Mouse (Mus musculus): ENCODE data around the gene Vmn2r89. TPM values are rescaled to one million over a fixed set of nuclear protein-coding genes. Genes with fewer than 3 reads are reported as not detected.
"Not testable (repeated sequence)": the region's sequence is repeated elsewhere in the genome, so short reads cannot be mapped to it uniquely, and the experiment has no call there.

The Vmn2r89 gene
- polyA plus RNA-seq (2015; fragmentation: Nextera tagmentation; extraction: Ambion mirVana) = not detected in 2 replicates

- H3K9me3 ChIP-seq (ENCODE audit: low read length); H3K36me3 ChIP-seq (replicated peaks; ENCODE audit: insufficient read depth, low read length): not testable (repeated sequence)
Observed at GRCm38 (mm10) chr14:51451557-51451956, at the start of gene Vmn2r89. TSS of gene Vmn2r89 (plus strand) at chr14:51451857.

GRCm38 (mm10) chr14:51410520-51410919 is 41.1 kb upstream of the Vmn2r89 start, which contains the start of gene Vmn2r88:
TSS of gene Vmn2r88 (plus strand) at chr14:51410820.
- Histone ChIP-seq H3K9me3 (ENCODE audit: low read length) (no peaks in the 10 kb centered on the region), H3K27ac (ENCODE audit: low read depth) (no peak within 1 kb of the TSS), H3K9ac (replicated peaks) (no peak within 1 kb of the TSS), H3K4me2 (ENCODE audit: low read depth, low read length) (no peak within 1 kb of the TSS), H3K4me1 (ENCODE audit: insufficient read depth) (no peaks in the 10 kb centered on the region), H3K4me3 (ENCODE audit: low read depth, low read length) (no peak within 1 kb of the TSS), H3K27me3 (ENCODE audit: insufficient read depth, low read length) (no peaks in the 10 kb centered on the region), H3K36me3 (replicated peaks; ENCODE audit: insufficient read depth, low read length) (no peaks in the 10 kb centered on the region)
- DNase-seq (no peak), ATAC-seq (no peak)
- WGBS (ENCODE audit: insufficient replicate concordance) = 74% methylated on average over 1 of the region's 1 CpGs
- TF ChIP-seq CTCF (IDR thresholded peaks at IDR 0.05; ENCODE audit: low read depth) (no peak), EP300 (IDR thresholded peaks at IDR 0.05; ENCODE audit: low read depth) (no peak)

More at GRCm38 (mm10) chr14:51451557-51451956, at the start of gene Vmn2r89:
- H3K9ac ChIP-seq (replicated peaks); H3K27ac ChIP-seq (ENCODE audit: low read depth); H3K4me1 ChIP-seq (ENCODE audit: insufficient read depth); ATAC-seq; H3K4me3 ChIP-seq (ENCODE audit: low read depth, low read length); H3K4me2 ChIP-seq (ENCODE audit: low read depth, low read length); H3K27me3 ChIP-seq (ENCODE audit: insufficient read depth, low read length); DNase-seq: not testable (repeated sequence)
- 76% methylated on average over 2 of the region's 2 CpGs for WGBS (ENCODE audit: insufficient replicate concordance)

- no peak overlapping the region for H3K9ac ChIP-seq (replicated peaks)
- no peaks in the 10 kb centered on the region for H3K4me1 ChIP-seq (ENCODE audit: insufficient read depth)
- H3K36me3 ChIP-seq (replicated peaks; ENCODE audit: insufficient read depth, low read length) = no peaks in the 10 kb centered on the region
- ATAC-seq (no peak), DNase-seq (no peak)
- TF ChIP-seq CTCF (IDR thresholded peaks at IDR 0.05; ENCODE audit: low read depth) (no peak), EP300 (IDR thresholded peaks at IDR 0.05; ENCODE audit: low read depth) (no peak)
- H3K27ac ChIP-seq (ENCODE audit: low read depth) = no peak overlapping the region
- no peaks in the 10 kb centered on the region for H3K27me3 ChIP-seq (ENCODE audit: insufficient read depth, low read length)
- H3K9me3 ChIP-seq (ENCODE audit: low read length) = no peaks in the 10 kb centered on the region
- WGBS (ENCODE audit: insufficient replicate concordance) = 32% methylated on average over 2 of the region's 2 CpGs
- H3K4me3 ChIP-seq (ENCODE audit: low read depth, low read length) = no peak overlapping the region
- no peak overlapping the region for H3K4me2 ChIP-seq (ENCODE audit: low read depth, low read length)
Observed at GRCm38 (mm10) chr14:51423885-51424284, 27.8 kb upstream of the Vmn2r89 start.

GRCm38 (mm10) chr14:51430138-51430537 is 21.5 kb upstream of the Vmn2r89 start:
- not testable (repeated sequence) for H3K4me3 ChIP-seq (ENCODE audit: low read depth, low read length); H3K36me3 ChIP-seq (replicated peaks; ENCODE audit: insufficient read depth, low read length); H3K9me3 ChIP-seq (ENCODE audit: low read length); H3K4me2 ChIP-seq (ENCODE audit: low read depth, low read length); ATAC-seq; H3K4me1 ChIP-seq (ENCODE audit: insufficient read depth); H3K27ac ChIP-seq (ENCODE audit: low read depth); H3K27me3 ChIP-seq (ENCODE audit: insufficient read depth, low read length); H3K9ac ChIP-seq (replicated peaks); DNase-seq

GRCm38 (mm10) chr14:51434546-51434945 is 17.1 kb upstream of the Vmn2r89 start:
- WGBS (ENCODE audit: insufficient replicate concordance) = 85% methylated on average over 16 of the region's 16 CpGs
- no peak for ATAC-seq

GRCm38 (mm10) chr14:51435020-51435419 is 16.6 kb upstream of the Vmn2r89 start:
- peaks cover 11% of the 10 kb centered on the region for H3K9me3 ChIP-seq (ENCODE audit: low read length)
- H3K4me3 ChIP-seq (ENCODE audit: low read depth, low read length) = no peak overlapping the region
- no peaks in the 10 kb centered on the region for H3K4me1 ChIP-seq (ENCODE audit: insufficient read depth)
- TF ChIP-seq CTCF (IDR thresholded peaks at IDR 0.05; ENCODE audit: low read depth) (no peak), EP300 (IDR thresholded peaks at IDR 0.05; ENCODE audit: low read depth) (no peak)
- no peaks in the 10 kb centered on the region for H3K27me3 ChIP-seq (ENCODE audit: insufficient read depth, low read length)
- 95% methylated on average over 26 of the region's 26 CpGs for WGBS (ENCODE audit: insufficient replicate concordance)
- no peak overlapping the region for H3K9ac ChIP-seq (replicated peaks)
- no peak overlapping the region for H3K27ac ChIP-seq (ENCODE audit: low read depth)
- no peak for ATAC-seq
- no peaks in the 10 kb centered on the region for H3K36me3 ChIP-seq (replicated peaks; ENCODE audit: insufficient read depth, low read length)
- H3K4me2 ChIP-seq (ENCODE audit: low read depth, low read length) = no peak overlapping the region
- DNase-seq = peak; percentile 14

More at GRCm38 (mm10) chr14:51434546-51434945, 17.1 kb upstream of the Vmn2r89 start:
- Histone ChIP-seq H3K9me3 (ENCODE audit: low read length) (peaks cover 11% of the 10 kb centered on the region), H3K9ac (replicated peaks) (no peak overlapping the region), H3K4me3 (ENCODE audit: low read depth, low read length) (no peak overlapping the region), H3K27me3 (ENCODE audit: insufficient read depth, low read length) (no peaks in the 10 kb centered on the region), H3K4me1 (ENCODE audit: insufficient read depth) (no peaks in the 10 kb centered on the region), H3K36me3 (replicated peaks; ENCODE audit: insufficient read depth, low read length) (no peaks in the 10 kb centered on the region), H3K27ac (ENCODE audit: low read depth) (no peak overlapping the region), H3K4me2 (ENCODE audit: low read depth, low read length) (no peak overlapping the region)
- DNase-seq = peak; percentile 16
- TF ChIP-seq CTCF (IDR thresholded peaks at IDR 0.05; ENCODE audit: low read depth) (no peak), EP300 (IDR thresholded peaks at IDR 0.05; ENCODE audit: low read depth) (no peak)

GRCm38 (mm10) chr14:51438955-51439354 is 12.7 kb upstream of the Vmn2r89 start:
- Histone ChIP-seq H3K27ac (ENCODE audit: low read depth) (no peak overlapping the region), H3K4me1 (ENCODE audit: insufficient read depth) (no peaks in the 10 kb centered on the region), H3K4me3 (ENCODE audit: low read depth, low read length) (no peak overlapping the region), H3K9me3 (ENCODE audit: low read length) (peaks cover 11% of the 10 kb centered on the region), H3K4me2 (ENCODE audit: low read depth, low read length) (no peak overlapping the region), H3K36me3 (replicated peaks; ENCODE audit: insufficient read depth, low read length) (no peaks in the 10 kb centered on the region), H3K27me3 (ENCODE audit: insufficient read depth, low read length) (no peaks in the 10 kb centered on the region), H3K9ac (replicated peaks) (no peak overlapping the region)
- WGBS (ENCODE audit: insufficient replicate concordance) = 73% methylated on average over 4 of the region's 4 CpGs
- ATAC-seq = no peak
- TF ChIP-seq CTCF (IDR thresholded peaks at IDR 0.05; ENCODE audit: low read depth) (no peak), EP300 (IDR thresholded peaks at IDR 0.05; ENCODE audit: low read depth) (no peak)
- DNase-seq = no peak

GRCm38 (mm10) chr14:51480278-51480677 is 28.6 kb downstream of the Vmn2r89 start:
- H3K27me3 ChIP-seq (ENCODE audit: insufficient read depth, low read length); H3K4me2 ChIP-seq (ENCODE audit: low read depth, low read length); H3K4me1 ChIP-seq (ENCODE audit: insufficient read depth); H3K9me3 ChIP-seq (ENCODE audit: low read length); H3K4me3 ChIP-seq (ENCODE audit: low read depth, low read length); DNase-seq; H3K9ac ChIP-seq (replicated peaks); H3K36me3 ChIP-seq (replicated peaks; ENCODE audit: insufficient read depth, low read length); H3K27ac ChIP-seq (ENCODE audit: low read depth); ATAC-seq: not testable (repeated sequence)
- WGBS (ENCODE audit: insufficient replicate concordance) = 83% methylated on average over 10 of the region's 10 CpGs
